Mouse (Mus musculus): Measurements from ENCODE around the gene Gm21830. TPM values are rescaled to one million over a fixed set of nuclear protein-coding genes. Genes with fewer than 3 reads are reported as not detected.
"Not testable (repeated sequence)": the region's sequence is repeated elsewhere in the genome, so short reads cannot be mapped to it uniquely, and the experiment has no call there.

The Gm21830 gene
- polyA plus RNA-seq (2015; fragmentation: Nextera tagmentation; extraction: Ambion mirVana), result not detected in 2 replicates

- not testable (repeated sequence) for H3K36me3 ChIP-seq; H3K27me3 ChIP-seq; H3K4me3 ChIP-seq (replicated peaks); H3K4me2 ChIP-seq; DNase-seq; H3K4me1 ChIP-seq (replicated peaks); H3K27ac ChIP-seq; ATAC-seq (ENCODE audit: low read depth); H3K9ac ChIP-seq; H3K9me3 ChIP-seq (replicated peaks)
- no CpG with 5 or more reads among the region's 1 CpGs for WGBS (ENCODE audit: insufficient replicate concordance)
Observed at GRCm38 (mm10) chr2:67413425-67413824, at the start of gene Gm21830. TSS of gene Gm21830 (plus strand) at chr2:67413725.

- ATAC-seq (ENCODE audit: low read depth) (no peak), DNase-seq (no peak)
- no peaks in the 10 kb centered on the region for H3K9me3 ChIP-seq (replicated peaks)
- no peaks in the 10 kb centered on the region for H3K36me3 ChIP-seq
- no peak overlapping the region for H3K4me3 ChIP-seq (replicated peaks)
- no peak overlapping the region for H3K9ac ChIP-seq
- H3K4me2 ChIP-seq, result no peak overlapping the region
- H3K4me1 ChIP-seq (replicated peaks), result no peaks in the 10 kb centered on the region
- 57% methylated on average over 2 of the region's 2 CpGs for WGBS (ENCODE audit: insufficient replicate concordance)
- no peak overlapping the region for H3K27ac ChIP-seq
- no peaks in the 10 kb centered on the region for H3K27me3 ChIP-seq
Observed at GRCm38 (mm10) chr2:67364506-67364905, 49.0 kb upstream of the Gm21830 start.

- Histone ChIP-seq H3K36me3 (no peaks in the 10 kb centered on the region), H3K4me3 (replicated peaks) (no peak overlapping the region), H3K4me2 (no peak overlapping the region), H3K9ac (no peak overlapping the region), H3K9me3 (replicated peaks) (no peaks in the 10 kb centered on the region), H3K27ac (no peak overlapping the region), H3K4me1 (replicated peaks) (no peaks in the 10 kb centered on the region), H3K27me3 (no peaks in the 10 kb centered on the region)
- ATAC-seq (ENCODE audit: low read depth) (peak; percentile 62; the same call in 1 of the 2 replicates), DNase-seq (no peak)
- WGBS (ENCODE audit: insufficient replicate concordance), result 29% methylated on average over 3 of the region's 3 CpGs
Observed at GRCm38 (mm10) chr2:67378504-67378903, 35.0 kb upstream of the Gm21830 start.

- DNase-seq (no peak), ATAC-seq (ENCODE audit: low read depth) (no peak)
- Histone ChIP-seq H3K27me3 (no peaks in the 10 kb centered on the region), H3K4me1 (replicated peaks) (no peaks in the 10 kb centered on the region), H3K4me2 (no peak overlapping the region), H3K9me3 (replicated peaks) (no peaks in the 10 kb centered on the region), H3K36me3 (no peaks in the 10 kb centered on the region), H3K4me3 (replicated peaks) (no peak overlapping the region), H3K27ac (no peak overlapping the region), H3K9ac (no peak overlapping the region)
Observed at GRCm38 (mm10) chr2:67420853-67421252, 7.3 kb downstream of the Gm21830 start.

GRCm38 (mm10) chr2:67422799-67423198 is 9.3 kb downstream of the Gm21830 start:
- Histone ChIP-seq H3K4me3 (replicated peaks) (no peak overlapping the region), H3K9me3 (replicated peaks) (no peaks in the 10 kb centered on the region), H3K4me1 (replicated peaks) (no peaks in the 10 kb centered on the region), H3K36me3 (no peaks in the 10 kb centered on the region), H3K9ac (no peak overlapping the region), H3K4me2 (no peak overlapping the region), H3K27ac (no peak overlapping the region), H3K27me3 (no peaks in the 10 kb centered on the region)
- DNase-seq (no peak), ATAC-seq (ENCODE audit: low read depth) (no peak)
- 41% methylated on average over 1 of the region's 1 CpGs for WGBS (ENCODE audit: insufficient replicate concordance)

- H3K9ac ChIP-seq, result no peak within 1 kb of the TSS
- 40% methylated on average over 2 of the region's 2 CpGs for WGBS (ENCODE audit: insufficient replicate concordance)
- H3K27ac ChIP-seq, result no peak within 1 kb of the TSS
- no peak for ATAC-seq (ENCODE audit: low read depth)
- no peaks in the 10 kb centered on the region for H3K4me1 ChIP-seq (replicated peaks)
- no peak within 1 kb of the TSS for H3K4me2 ChIP-seq
- no peak within 1 kb of the TSS for H3K4me3 ChIP-seq (replicated peaks)
- DNase-seq, result no peak
- no peaks in the 10 kb centered on the region for H3K36me3 ChIP-seq
- no peaks in the 10 kb centered on the region for H3K27me3 ChIP-seq
- no peaks in the 10 kb centered on the region for H3K9me3 ChIP-seq (replicated peaks)
Observed at GRCm38 (mm10) chr2:67433081-67433480, 19.6 kb downstream of the Gm21830 start, which contains the start of gene Gm26727. TSS of gene Gm26727 (minus strand) at chr2:67433181.

GRCm38 (mm10) chr2:67438309-67438708 is 24.8 kb downstream of the Gm21830 start:
- Histone ChIP-seq H3K4me1 (replicated peaks) (no peaks in the 10 kb centered on the region), H3K27ac (no peak overlapping the region), H3K4me2 (no peak overlapping the region), H3K27me3 (no peaks in the 10 kb centered on the region), H3K9ac (no peak overlapping the region), H3K4me3 (replicated peaks) (no peak overlapping the region), H3K9me3 (replicated peaks) (no peaks in the 10 kb centered on the region), H3K36me3 (no peaks in the 10 kb centered on the region)
- 0 out of 2 replicates have a peak, but pooled peaks have one; percentile 34 for ATAC-seq (ENCODE audit: low read depth)
- DNase-seq, result peak; percentile 5
- 20% methylated on average over 8 of the region's 8 CpGs for WGBS (ENCODE audit: insufficient replicate concordance)

GRCm38 (mm10) chr2:67445780-67446179 is 32.3 kb downstream of the Gm21830 start, which contains the start of gene Xirp2:
TSS of gene Xirp2 (plus strand) at chr2:67446002.
- Histone ChIP-seq H3K27ac (no peak within 1 kb of the TSS), H3K9me3 (replicated peaks) (no peaks in the 10 kb centered on the region), H3K4me2 (no peak within 1 kb of the TSS), H3K36me3 (no peaks in the 10 kb centered on the region), H3K4me1 (replicated peaks) (no peaks in the 10 kb centered on the region), H3K4me3 (replicated peaks) (no peak within 1 kb of the TSS), H3K9ac (no peak within 1 kb of the TSS), H3K27me3 (no peaks in the 10 kb centered on the region)
- no peak for DNase-seq
- 58% methylated on average over 3 of the region's 3 CpGs for WGBS (ENCODE audit: insufficient replicate concordance)
- no peak for ATAC-seq (ENCODE audit: low read depth)

GRCm38 (mm10) chr2:67446772-67447171 is 33.2 kb downstream of the Gm21830 start:
- Histone ChIP-seq H3K9me3 (replicated peaks) (no peaks in the 10 kb centered on the region), H3K27me3 (no peaks in the 10 kb centered on the region), H3K4me1 (replicated peaks) (no peaks in the 10 kb centered on the region), H3K4me3 (replicated peaks) (no peak overlapping the region), H3K27ac (no peak overlapping the region), H3K36me3 (no peaks in the 10 kb centered on the region), H3K9ac (no peak overlapping the region), H3K4me2 (no peak overlapping the region)
- DNase-seq, result no peak
- 79% methylated on average over 1 of the region's 1 CpGs for WGBS (ENCODE audit: insufficient replicate concordance)
- ATAC-seq (ENCODE audit: low read depth), result no peak

- WGBS (ENCODE audit: insufficient replicate concordance), result 63% methylated on average over 12 of the region's 12 CpGs
- H3K9ac ChIP-seq, result no peak overlapping the region
- no peaks in the 10 kb centered on the region for H3K4me1 ChIP-seq (replicated peaks)
- H3K4me2 ChIP-seq, result no peak overlapping the region
- no peak overlapping the region for H3K4me3 ChIP-seq (replicated peaks)
- H3K27me3 ChIP-seq, result no peaks in the 10 kb centered on the region
- no peak for ATAC-seq (ENCODE audit: low read depth)
- H3K36me3 ChIP-seq, result no peaks in the 10 kb centered on the region
- no peak overlapping the region for H3K27ac ChIP-seq
- DNase-seq, result no peak
- H3K9me3 ChIP-seq (replicated peaks), result no peaks in the 10 kb centered on the region
Observed at GRCm38 (mm10) chr2:67447206-67447605, 33.7 kb downstream of the Gm21830 start.

GRCm38 (mm10) chr2:67460857-67461256 is 47.3 kb downstream of the Gm21830 start:
- no peak for ATAC-seq (ENCODE audit: low read depth)

GRCm38 (mm10) chr2:67467036-67467435 is 53.5 kb downstream of the Gm21830 start:
- H3K4me3 ChIP-seq (replicated peaks), result no peak overlapping the region
- H3K27ac ChIP-seq, result no peak overlapping the region
- DNase-seq (no peak), ATAC-seq (ENCODE audit: low read depth) (no peak)
- WGBS (ENCODE audit: insufficient replicate concordance), result 61% methylated on average over 7 of the region's 7 CpGs
- no peaks in the 10 kb centered on the region for H3K4me1 ChIP-seq (replicated peaks)
- H3K27me3 ChIP-seq, result no peaks in the 10 kb centered on the region
- no peaks in the 10 kb centered on the region for H3K36me3 ChIP-seq
- no peaks in the 10 kb centered on the region for H3K9me3 ChIP-seq (replicated peaks)
- H3K9ac ChIP-seq, result no peak overlapping the region
- H3K4me2 ChIP-seq, result no peak overlapping the region

More at GRCm38 (mm10) chr2:67460857-67461256, 47.3 kb downstream of the Gm21830 start:
- 38% methylated on average over 3 of the region's 3 CpGs for WGBS (ENCODE audit: insufficient replicate concordance)
- Histone ChIP-seq H3K4me2 (no peak overlapping the region), H3K9me3 (replicated peaks) (no peaks in the 10 kb centered on the region), H3K9ac (no peak overlapping the region), H3K4me1 (replicated peaks) (no peaks in the 10 kb centered on the region), H3K27ac (no peak overlapping the region), H3K4me3 (replicated peaks) (no peak overlapping the region), H3K36me3 (no peaks in the 10 kb centered on the region), H3K27me3 (no peaks in the 10 kb centered on the region)
- no peak for DNase-seq

Measured in liver, embryonic 13.5 days (tissue).